Comparison of ENCODE assay signal across 18 mouse cellular contexts in the genomic region with DNA sequence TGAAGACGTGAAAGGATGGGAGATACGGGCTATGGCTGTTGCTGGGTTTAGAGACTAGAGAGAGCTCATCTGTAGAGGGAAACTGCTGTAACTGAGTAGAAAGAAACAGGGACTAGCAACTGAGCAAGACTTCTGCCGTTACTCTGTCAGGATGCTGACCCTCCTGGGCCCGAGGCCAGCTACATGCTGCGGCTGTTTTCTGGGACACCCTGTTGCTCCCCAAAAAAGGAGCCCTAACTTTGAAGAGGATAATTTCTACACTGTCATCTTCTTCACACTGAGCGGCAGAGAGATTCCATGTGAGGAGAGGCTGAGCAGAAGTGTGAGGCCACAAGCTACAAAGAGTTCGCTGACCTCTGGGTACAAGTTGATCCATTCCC.
DNase-seq lines count a peak whose midpoint lies in the region; ATAC-seq lines count a peak whose summit lies in the region.
"Had no signal": no experiment of that assay in that cellular context is flagged by ENCODE, and none has a peak within 500 bp of the region (broad histone marks: within the 10 kb centered on the region; RNA-seq: fewer than 3 reads in every experiment).

No protein-coding gene starts in this region.

- peak overlapping the region; percentile 59; the same call in 1 of the 2 replicates for H3K27ac ChIP-seq in heart, embryonic 10.5 days
- H3K27ac ChIP-seq in lung, embryonic 16.5 days (ENCODE audit: low read length), result peak overlapping the region; percentile 76
- H3K27ac ChIP-seq in liver, embryonic 13.5 days, result 0 out of 2 replicates have a peak overlapping the region, but pooled peaks have one; percentile 9
- H3K27ac ChIP-seq: embryonic facial prominence, embryonic 13.5 days; hindbrain, postnatal 0 days; limb, embryonic 15.5 days; macrophage had no signal

- no peak overlapping the region for H3K4me3 ChIP-seq in heart, embryonic 10.5 days
- no peak overlapping the region for H3K4me3 ChIP-seq in lung, embryonic 16.5 days (ENCODE audit: low read length)
- no peak overlapping the region for H3K4me3 ChIP-seq in liver, embryonic 13.5 days (replicated peaks)
- H3K4me3 ChIP-seq: embryonic facial prominence, embryonic 13.5 days; limb, embryonic 15.5 days had no signal

- H3K9ac ChIP-seq in lung, embryonic 16.5 days (ENCODE audit: low read length), result no peak overlapping the region
- H3K9ac ChIP-seq in liver, embryonic 13.5 days, result no peak overlapping the region
- H3K9ac ChIP-seq: embryonic facial prominence, embryonic 13.5 days; limb, embryonic 15.5 days had no signal

- H3K27me3 ChIP-seq in heart, embryonic 10.5 days (ENCODE audit: insufficient read depth, poor library complexity, severe bottlenecking), result no peaks in the 10 kb centered on the region
- no peaks in the 10 kb centered on the region for H3K27me3 ChIP-seq in lung, embryonic 16.5 days (ENCODE audit: control insufficient read depth, insufficient read depth, low read depth, low read length)
- H3K27me3 ChIP-seq in liver, embryonic 13.5 days, result no peaks in the 10 kb centered on the region
- H3K27me3 ChIP-seq: embryonic facial prominence, embryonic 13.5 days; limb, embryonic 15.5 days had no signal

- H3K9me3 ChIP-seq in heart, embryonic 10.5 days, result no peaks in the 10 kb centered on the region
- H3K9me3 ChIP-seq in lung, embryonic 16.5 days (ENCODE audit: control insufficient read depth, low read length), result no peaks in the 10 kb centered on the region
- no peaks in the 10 kb centered on the region for H3K9me3 ChIP-seq in liver, embryonic 13.5 days (replicated peaks)
- H3K9me3 ChIP-seq: embryonic facial prominence, embryonic 13.5 days; limb, embryonic 15.5 days had no signal

- ATAC-seq in lung, embryonic 16.5 days (ENCODE audit: low read depth), result no peak
- no peak for ATAC-seq in liver, embryonic 13.5 days (ENCODE audit: low read depth)
- ATAC-seq: forebrain, embryonic 16.5 days; hindbrain, postnatal 0 days; intestine, postnatal 0 days had no signal

- DNase-seq in heart, embryonic 10.5 days (ENCODE audit: low spot score), result no peak
- DNase-seq in heart, postnatal 36 days, result no peak
- peak; percentile 29 to 37 for DNase-seq in kidney, postnatal 25 days
- no peak for DNase-seq in kidney, adult 18-20 months
- no peak for DNase-seq in lung, postnatal 10 days
- DNase-seq in liver, embryonic 13.5 days, result no peak
- DNase-seq in ovary, adult 18-20 months (ENCODE audit: low spot score), result no peak
- DNase-seq: adrenal gland, postnatal 25 days; cerebellum, adult 11 months; gastrocnemius, postnatal 25 days had no signal

- H3K36me3 ChIP-seq in heart, embryonic 10.5 days, result no peaks in the 10 kb centered on the region
- H3K36me3 ChIP-seq in lung, embryonic 16.5 days (ENCODE audit: control insufficient read depth, insufficient read depth, low read length), result no peaks in the 10 kb centered on the region
- H3K36me3 ChIP-seq in liver, embryonic 13.5 days, result no peaks in the 10 kb centered on the region
- H3K36me3 ChIP-seq: embryonic facial prominence, embryonic 13.5 days; limb, embryonic 15.5 days had no signal

- H3K4me1 ChIP-seq in heart, embryonic 10.5 days, result peaks cover 31% of the 10 kb centered on the region
- peaks cover 10% of the 10 kb centered on the region for H3K4me1 ChIP-seq in lung, embryonic 16.5 days (replicated peaks; ENCODE audit: control insufficient read depth, insufficient read depth, low read length)
- H3K4me1 ChIP-seq in liver, embryonic 13.5 days (replicated peaks), result peaks cover 30% of the 10 kb centered on the region
- H3K4me1 ChIP-seq: embryonic facial prominence, embryonic 13.5 days had no signal

- intact Hi-C loops in heart, postnatal 36 days (cut with DNase I), result no loop called here

- 72% methylated on average over 7 of the region's 7 CpGs for WGBS in heart, embryonic 10.5 days
- WGBS in lung, embryonic 16.5 days, result 59% methylated on average over 7 of the region's 7 CpGs
- 72% methylated on average over 7 of the region's 7 CpGs for WGBS in liver, embryonic 13.5 days (ENCODE audit: insufficient replicate concordance)

- no peak overlapping the region for H3K4me2 ChIP-seq in lung, embryonic 16.5 days (ENCODE audit: low read depth, low read length)
- H3K4me2 ChIP-seq in liver, embryonic 13.5 days, result no peak overlapping the region
- H3K4me2 ChIP-seq: embryonic facial prominence, embryonic 13.5 days; limb, embryonic 15.5 days; midbrain, embryonic 11.5 days had no signal

Comparison
In these comparisons a context has a peak if more than half of its experiments do, and no peak if none do; other contexts are left out.
1. DNase-seq: peak in kidney, postnatal 25 days (2 of 2); none in heart, embryonic 10.5 days (single experiment), heart, postnatal 36 days (0 of 2), kidney, adult 18-20 months (single experiment), lung, postnatal 10 days (single experiment), liver, embryonic 13.5 days (single experiment) and ovary, adult 18-20 months (single experiment).
2. H3K27ac ChIP-seq: peak in every context shown above with its lines; median percentile 76 in lung, embryonic 16.5 days; 59 in heart, embryonic 10.5 days; 9 in liver, embryonic 13.5 days.